Mouse (Mus musculus): ENCODE measurements at regions not wholly inside any gene's neighbourhood (a gene's known extent, or its start where the extent isn't known, plus 50 kb on each side); places are given as distances from the start of the nearest gene placed in this dataset.

DNA sequence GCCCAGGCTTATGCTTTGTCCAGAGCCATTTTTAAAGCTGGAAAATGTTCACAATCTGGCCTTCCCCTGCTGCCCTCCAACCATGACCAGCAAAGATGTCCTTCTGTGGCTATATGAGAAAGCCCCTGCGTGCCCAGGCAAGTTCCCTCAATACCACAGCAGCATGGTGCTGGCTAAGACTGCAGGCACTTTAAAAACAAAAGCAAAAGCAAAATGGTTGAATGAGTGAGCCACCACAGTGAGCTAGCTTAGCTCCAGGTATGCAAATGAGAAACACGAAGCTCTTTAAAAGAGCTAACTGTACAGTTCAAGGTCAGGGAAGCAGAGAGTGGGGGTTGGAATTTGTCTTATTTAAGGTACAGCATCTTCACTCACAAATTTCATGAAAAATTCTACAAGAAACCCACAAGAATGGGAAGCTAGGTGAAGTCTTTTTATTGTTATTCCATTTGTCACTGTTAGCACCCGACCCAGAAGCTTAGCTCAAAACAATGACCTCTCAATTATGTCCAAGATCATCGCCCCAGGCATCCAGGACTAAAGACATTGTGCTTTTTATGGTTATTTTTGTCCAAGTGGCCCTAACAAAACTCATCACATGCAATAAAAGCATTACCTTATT, 246.8 kb downstream of the Rplp1 start:
- no peaks in the 10 kb centered on the region for H3K36me3 ChIP-seq (ENCODE audit: insufficient read depth, low read length)
- peaks cover 18% of the 10 kb centered on the region for H3K4me1 ChIP-seq (ENCODE audit: insufficient read depth, low read length)
- H3K9ac ChIP-seq (replicated peaks; ENCODE audit: low read length), result no peak overlapping the region
- 61% methylated on average over 4 of the region's 4 CpGs for WGBS
- no peak overlapping the region for H3K4me2 ChIP-seq (replicated peaks; ENCODE audit: low read depth, low read length)
- no peak overlapping the region for H3K4me3 ChIP-seq (ENCODE audit: low read length)
- ATAC-seq (ENCODE audit: low FRiP score, low TSS enrichment), result no peak
- no peak overlapping the region for H3K27ac ChIP-seq (ENCODE audit: low read length)
- no peaks in the 10 kb centered on the region for H3K9me3 ChIP-seq (ENCODE audit: low read length)
- H3K27me3 ChIP-seq (ENCODE audit: insufficient read depth, low read length), result no peaks in the 10 kb centered on the region

- H3K9me3 ChIP-seq (ENCODE audit: low read length), result no peaks in the 10 kb centered on the region
- ATAC-seq (ENCODE audit: low FRiP score, low TSS enrichment), result no peak
- no peaks in the 10 kb centered on the region for H3K27me3 ChIP-seq (ENCODE audit: insufficient read depth, low read length)
- peaks cover 18% of the 10 kb centered on the region for H3K4me1 ChIP-seq (ENCODE audit: insufficient read depth, low read length)
- no peak overlapping the region for H3K4me3 ChIP-seq (ENCODE audit: low read length)
- 76% methylated on average over 3 of the region's 3 CpGs for WGBS
- H3K4me2 ChIP-seq (replicated peaks; ENCODE audit: low read depth, low read length), result no peak overlapping the region
- H3K9ac ChIP-seq (replicated peaks; ENCODE audit: low read length), result no peak overlapping the region
- no peak overlapping the region for H3K27ac ChIP-seq (ENCODE audit: low read length)
- H3K36me3 ChIP-seq (ENCODE audit: insufficient read depth, low read length), result no peaks in the 10 kb centered on the region
Measured at GRCm38 (mm10) chr9:61666761-61667332, 247.5 kb downstream of the Rplp1 start.

DNA sequence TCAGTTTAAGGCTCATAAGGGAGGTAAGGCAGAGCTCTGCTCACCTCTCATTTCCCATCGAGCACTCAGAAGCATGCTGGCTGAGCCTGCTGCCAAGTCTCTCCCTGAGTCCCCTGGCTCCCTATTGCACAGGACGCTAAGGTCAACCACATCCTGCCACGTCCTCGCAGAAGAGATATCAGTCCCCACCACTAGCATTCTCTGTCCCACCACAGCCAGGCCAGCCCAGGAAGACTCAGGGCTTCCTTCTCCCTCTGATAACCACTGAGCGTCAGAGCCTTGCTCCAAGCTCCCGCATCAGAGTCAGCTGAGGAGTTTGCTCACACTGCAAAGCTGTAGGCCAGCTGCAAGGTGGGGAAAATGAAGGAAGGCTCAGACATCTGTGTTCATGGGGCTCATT, 248.2 kb downstream of the Rplp1 start:
- H3K4me2 ChIP-seq (replicated peaks; ENCODE audit: low read depth, low read length), result no peak overlapping the region
- H3K9me3 ChIP-seq (ENCODE audit: low read length), result no peaks in the 10 kb centered on the region
- ATAC-seq (ENCODE audit: low FRiP score, low TSS enrichment), result no peak
- no peak overlapping the region for H3K9ac ChIP-seq (replicated peaks; ENCODE audit: low read length)
- H3K4me3 ChIP-seq (ENCODE audit: low read length), result no peak overlapping the region
- H3K4me1 ChIP-seq (ENCODE audit: insufficient read depth, low read length), result peaks cover 18% of the 10 kb centered on the region
- WGBS, result 72% methylated on average over 6 of the region's 6 CpGs
- no peak overlapping the region for H3K27ac ChIP-seq (ENCODE audit: low read length)
- H3K27me3 ChIP-seq (ENCODE audit: insufficient read depth, low read length), result no peaks in the 10 kb centered on the region
- no peaks in the 10 kb centered on the region for H3K36me3 ChIP-seq (ENCODE audit: insufficient read depth, low read length)

GRCm38 (mm10) chr9:61665254-61665653, 249.1 kb downstream of the Rplp1 start:
- Histone ChIP-seq H3K4me2 (replicated peaks; ENCODE audit: low read depth, low read length) (no peak overlapping the region), H3K4me1 (ENCODE audit: insufficient read depth, low read length) (peaks cover 14% of the 10 kb centered on the region), H3K27me3 (ENCODE audit: insufficient read depth, low read length) (no peaks in the 10 kb centered on the region), H3K36me3 (ENCODE audit: insufficient read depth, low read length) (no peaks in the 10 kb centered on the region), H3K9me3 (ENCODE audit: low read length) (no peaks in the 10 kb centered on the region), H3K4me3 (ENCODE audit: low read length) (no peak overlapping the region), H3K9ac (replicated peaks; ENCODE audit: low read length) (no peak overlapping the region), H3K27ac (ENCODE audit: low read length) (no peak overlapping the region)
- WGBS, result 91% methylated on average over 5 of the region's 5 CpGs
- no peak for ATAC-seq (ENCODE audit: low FRiP score, low TSS enrichment)

DNA sequence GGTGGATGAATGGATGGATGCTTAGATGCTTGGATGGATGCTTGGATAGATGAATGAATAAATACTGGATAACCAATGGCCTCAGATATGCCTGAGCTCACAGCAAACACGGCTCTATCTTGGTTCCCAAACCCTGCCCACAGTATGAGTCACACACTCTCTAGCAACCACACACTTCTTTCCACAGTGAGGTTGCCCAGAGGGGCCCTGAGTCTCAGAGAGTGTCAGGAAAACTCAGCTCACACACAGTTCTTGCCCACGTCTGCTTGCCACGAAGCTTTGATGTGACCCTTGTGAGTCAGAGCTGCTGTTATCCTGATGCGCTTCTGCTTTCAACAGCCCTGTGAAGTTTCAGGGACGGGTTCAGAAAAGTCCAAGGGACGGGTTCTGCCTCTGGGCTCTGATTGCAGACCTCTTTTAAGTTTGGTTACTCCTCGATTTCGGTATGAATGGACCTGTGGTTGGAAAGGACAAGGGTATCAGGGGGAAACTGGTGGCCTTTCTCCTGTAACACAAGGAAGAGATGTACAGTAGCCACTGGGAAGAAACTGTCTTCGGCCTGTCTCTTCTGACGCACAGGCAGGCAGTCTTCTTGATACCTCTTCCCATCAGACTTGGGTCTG, 250.2 kb downstream of the Rplp1 start:
- Histone ChIP-seq H3K27me3 (ENCODE audit: insufficient read depth, low read length) (no peaks in the 10 kb centered on the region), H3K4me1 (ENCODE audit: insufficient read depth, low read length) (peaks cover 3% of the 10 kb centered on the region; the same call in 1 of the 2 replicates), H3K4me3 (ENCODE audit: low read length) (no peak overlapping the region), H3K9me3 (ENCODE audit: low read length) (no peaks in the 10 kb centered on the region), H3K4me2 (replicated peaks; ENCODE audit: low read depth, low read length) (no peak overlapping the region), H3K9ac (replicated peaks; ENCODE audit: low read length) (no peak overlapping the region), H3K27ac (ENCODE audit: low read length) (no peak overlapping the region), H3K36me3 (ENCODE audit: insufficient read depth, low read length) (no peaks in the 10 kb centered on the region)
- no peak for ATAC-seq (ENCODE audit: low FRiP score, low TSS enrichment)
- 80% methylated on average over 10 of the region's 10 CpGs for WGBS

- Histone ChIP-seq H3K9ac (replicated peaks; ENCODE audit: low read length) (no peak overlapping the region), H3K4me1 (ENCODE audit: insufficient read depth, low read length) (no peaks in the 10 kb centered on the region), H3K4me2 (replicated peaks; ENCODE audit: low read depth, low read length) (no peak overlapping the region), H3K27ac (ENCODE audit: low read length) (no peak overlapping the region), H3K9me3 (ENCODE audit: low read length) (no peaks in the 10 kb centered on the region), H3K36me3 (ENCODE audit: insufficient read depth, low read length) (no peaks in the 10 kb centered on the region), H3K27me3 (ENCODE audit: insufficient read depth, low read length) (no peaks in the 10 kb centered on the region), H3K4me3 (ENCODE audit: low read length) (no peak overlapping the region)
- 63% methylated on average over 12 of the region's 12 CpGs for WGBS
- no peak for ATAC-seq (ENCODE audit: low FRiP score, low TSS enrichment)
Measured at GRCm38 (mm10) chr9:61662055-61663028, 252.0 kb downstream of the Rplp1 start.

DNA sequence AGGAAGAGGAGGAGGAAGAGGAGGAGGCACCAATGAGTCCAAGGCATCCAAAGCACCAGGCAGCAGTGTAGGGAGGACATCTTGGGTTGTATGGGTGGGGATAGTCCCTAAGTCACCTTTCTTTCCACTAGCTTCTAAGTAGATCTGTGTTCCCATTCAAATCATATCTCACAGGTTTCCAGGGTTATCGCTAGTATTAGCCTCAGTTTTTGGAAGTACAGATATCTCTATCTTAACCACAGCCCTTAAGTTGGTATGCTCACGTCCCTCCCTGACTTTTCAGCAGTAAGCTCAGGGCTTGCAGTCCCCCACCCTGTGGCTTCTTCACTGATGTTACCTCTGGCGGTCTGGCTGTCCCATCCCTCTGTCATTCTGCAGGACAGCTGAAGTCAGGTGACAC, 254.2 kb downstream of the Rplp1 start:
- Histone ChIP-seq H3K27me3 (ENCODE audit: insufficient read depth, low read length) (no peaks in the 10 kb centered on the region), H3K4me2 (replicated peaks; ENCODE audit: low read depth, low read length) (no peak overlapping the region), H3K4me1 (ENCODE audit: insufficient read depth, low read length) (no peaks in the 10 kb centered on the region), H3K9ac (replicated peaks; ENCODE audit: low read length) (no peak overlapping the region), H3K36me3 (ENCODE audit: insufficient read depth, low read length) (no peaks in the 10 kb centered on the region), H3K9me3 (ENCODE audit: low read length) (no peaks in the 10 kb centered on the region), H3K4me3 (ENCODE audit: low read length) (no peak overlapping the region), H3K27ac (ENCODE audit: low read length) (no peak overlapping the region)
- ATAC-seq (ENCODE audit: low FRiP score, low TSS enrichment), result no peak
- 85% methylated on average over 3 of the region's 3 CpGs for WGBS

DNA sequence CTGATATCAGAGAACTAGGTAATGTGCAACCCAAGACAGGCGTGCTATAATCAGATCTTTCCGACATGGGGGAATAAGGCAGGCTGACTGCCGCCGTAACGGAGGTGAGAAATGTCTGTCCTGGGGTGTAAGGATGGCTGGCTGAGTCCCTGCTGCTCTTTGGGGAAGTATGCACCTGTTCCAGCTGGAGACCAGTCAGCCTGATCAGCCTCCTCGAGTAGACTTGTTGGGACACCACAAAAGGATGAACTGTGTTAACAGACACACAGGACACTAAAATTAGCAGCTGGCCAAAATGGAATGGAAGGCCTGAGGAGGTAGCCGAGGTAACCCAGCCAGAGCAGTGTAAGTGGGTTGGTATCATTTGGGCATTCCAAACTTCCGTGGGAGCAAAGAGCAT, 256.3 kb downstream of the Rplp1 start:
- 81% methylated on average over 8 of the region's 8 CpGs for WGBS

DNA sequence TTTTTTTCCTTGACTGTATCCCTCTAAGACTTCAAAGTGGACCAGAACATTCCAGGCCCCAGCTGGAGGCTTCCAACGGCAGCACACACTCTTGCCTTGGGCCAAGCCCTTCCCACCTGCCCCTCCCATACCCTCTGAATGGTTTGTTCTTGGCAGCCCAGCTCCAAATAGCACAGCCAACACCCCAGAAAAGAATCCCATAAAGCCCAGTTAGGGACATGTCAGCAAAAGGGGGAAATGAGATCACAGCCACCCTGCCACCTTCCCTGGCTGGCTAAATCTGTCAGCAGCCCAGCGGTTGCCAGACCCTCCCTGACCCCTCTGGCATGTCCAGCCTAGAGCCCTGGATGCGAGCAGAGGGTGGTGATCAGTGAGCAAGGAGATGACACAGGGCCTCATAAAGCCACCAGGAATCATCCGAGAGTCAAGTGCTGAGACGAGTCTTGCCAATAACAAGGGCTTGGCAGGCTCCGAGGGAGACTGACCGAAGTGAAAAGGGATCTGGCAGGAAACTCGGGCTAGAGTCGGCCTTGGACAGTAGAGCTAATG, 258.8 kb downstream of the Rplp1 start:
- no peak overlapping the region for H3K4me3 ChIP-seq (ENCODE audit: low read length)
- ATAC-seq (ENCODE audit: low FRiP score, low TSS enrichment), result no peak
- H3K9ac ChIP-seq (replicated peaks; ENCODE audit: low read length), result no peak overlapping the region
- no peak overlapping the region for H3K4me2 ChIP-seq (replicated peaks; ENCODE audit: low read depth, low read length)
- 64% methylated on average over 9 of the region's 9 CpGs for WGBS
- no peaks in the 10 kb centered on the region for H3K36me3 ChIP-seq (ENCODE audit: insufficient read depth, low read length)
- no peak overlapping the region for H3K27ac ChIP-seq (ENCODE audit: low read length)
- no peaks in the 10 kb centered on the region for H3K4me1 ChIP-seq (ENCODE audit: insufficient read depth, low read length)
- H3K27me3 ChIP-seq (ENCODE audit: insufficient read depth, low read length), result no peaks in the 10 kb centered on the region
- H3K9me3 ChIP-seq (ENCODE audit: low read length), result no peaks in the 10 kb centered on the region

More for the DNA sequence above, 256.3 kb downstream of the Rplp1 start:
- H3K27me3 ChIP-seq (ENCODE audit: insufficient read depth, low read length), result no peaks in the 10 kb centered on the region
- no peak overlapping the region for H3K4me2 ChIP-seq (replicated peaks; ENCODE audit: low read depth, low read length)
- H3K36me3 ChIP-seq (ENCODE audit: insufficient read depth, low read length), result no peaks in the 10 kb centered on the region
- no peak overlapping the region for H3K4me3 ChIP-seq (ENCODE audit: low read length)
- no peaks in the 10 kb centered on the region for H3K9me3 ChIP-seq (ENCODE audit: low read length)
- H3K4me1 ChIP-seq (ENCODE audit: insufficient read depth, low read length), result no peaks in the 10 kb centered on the region
- H3K27ac ChIP-seq (ENCODE audit: low read length), result no peak overlapping the region
- no peak overlapping the region for H3K9ac ChIP-seq (replicated peaks; ENCODE audit: low read length)
- no peak for ATAC-seq (ENCODE audit: low FRiP score, low TSS enrichment)
